Mouse (Mus musculus): ENCODE data around the gene Pck1.
"Not testable (repeated sequence)": the region's sequence is repeated elsewhere in the genome, so short reads cannot be mapped to it uniquely, and the experiment has no call there.

The Pck1 gene

DNA sequence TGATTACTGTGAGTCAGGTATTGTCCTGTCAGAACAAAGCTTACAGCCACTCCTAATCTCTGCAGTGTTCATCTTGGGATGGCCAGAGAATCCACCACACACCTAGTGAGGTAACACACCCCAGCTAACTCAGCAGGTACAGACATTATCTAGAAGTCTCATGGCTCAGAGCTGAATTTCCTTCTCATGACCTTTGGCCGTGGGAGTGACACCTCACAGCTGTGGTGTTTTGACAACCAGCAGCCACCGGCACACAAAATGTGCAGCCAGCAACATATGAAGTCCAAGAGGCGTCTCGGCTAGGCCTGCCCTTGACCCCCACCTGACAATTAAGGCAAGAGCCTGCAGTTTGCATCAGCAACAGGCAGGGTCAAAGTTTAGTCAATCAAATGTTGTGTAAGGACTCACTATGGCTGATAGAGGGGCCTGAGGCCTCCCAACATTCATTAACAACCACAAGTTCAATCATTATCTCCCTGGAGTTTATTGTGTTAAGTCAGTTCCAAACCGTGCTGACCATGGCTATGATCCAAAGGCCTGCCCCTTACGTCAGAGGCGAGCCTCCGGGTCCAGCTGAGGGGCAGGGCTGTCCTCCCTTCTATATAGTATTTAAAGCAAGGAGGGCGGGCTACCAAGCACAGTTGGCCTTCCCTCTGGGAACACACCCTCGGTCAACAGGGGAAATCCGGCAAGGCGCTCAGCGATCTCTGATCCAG is at the start of gene Pck1:
TSS of gene Pck1 (plus strand) at position 613 of the 716 bp plus-strand sequence.
- no peak for DNase-seq (ENCODE audit: low read depth, low spot score)

DNA sequence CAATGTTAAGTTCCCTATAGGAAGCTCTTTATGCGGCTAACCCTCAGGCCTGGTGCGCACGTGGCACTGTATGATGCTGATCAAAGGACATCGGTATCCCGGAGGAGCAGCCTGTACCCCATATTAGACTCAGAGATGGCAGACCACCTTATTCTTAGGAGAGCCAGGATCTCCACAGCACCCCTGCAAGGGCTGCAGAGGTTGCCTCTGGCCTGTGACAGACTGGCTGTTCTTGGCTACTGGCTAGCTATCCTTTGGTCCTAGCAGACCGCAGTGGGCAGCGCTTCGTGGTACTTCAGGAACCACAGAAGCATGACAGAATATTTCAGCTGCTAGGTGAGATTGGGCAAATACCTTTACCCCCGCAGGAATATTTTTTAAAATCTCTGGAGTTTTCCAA is 46.4 kb upstream of the Pck1 start:
- DNase-seq (ENCODE audit: low read depth, low spot score): no peak

DNA sequence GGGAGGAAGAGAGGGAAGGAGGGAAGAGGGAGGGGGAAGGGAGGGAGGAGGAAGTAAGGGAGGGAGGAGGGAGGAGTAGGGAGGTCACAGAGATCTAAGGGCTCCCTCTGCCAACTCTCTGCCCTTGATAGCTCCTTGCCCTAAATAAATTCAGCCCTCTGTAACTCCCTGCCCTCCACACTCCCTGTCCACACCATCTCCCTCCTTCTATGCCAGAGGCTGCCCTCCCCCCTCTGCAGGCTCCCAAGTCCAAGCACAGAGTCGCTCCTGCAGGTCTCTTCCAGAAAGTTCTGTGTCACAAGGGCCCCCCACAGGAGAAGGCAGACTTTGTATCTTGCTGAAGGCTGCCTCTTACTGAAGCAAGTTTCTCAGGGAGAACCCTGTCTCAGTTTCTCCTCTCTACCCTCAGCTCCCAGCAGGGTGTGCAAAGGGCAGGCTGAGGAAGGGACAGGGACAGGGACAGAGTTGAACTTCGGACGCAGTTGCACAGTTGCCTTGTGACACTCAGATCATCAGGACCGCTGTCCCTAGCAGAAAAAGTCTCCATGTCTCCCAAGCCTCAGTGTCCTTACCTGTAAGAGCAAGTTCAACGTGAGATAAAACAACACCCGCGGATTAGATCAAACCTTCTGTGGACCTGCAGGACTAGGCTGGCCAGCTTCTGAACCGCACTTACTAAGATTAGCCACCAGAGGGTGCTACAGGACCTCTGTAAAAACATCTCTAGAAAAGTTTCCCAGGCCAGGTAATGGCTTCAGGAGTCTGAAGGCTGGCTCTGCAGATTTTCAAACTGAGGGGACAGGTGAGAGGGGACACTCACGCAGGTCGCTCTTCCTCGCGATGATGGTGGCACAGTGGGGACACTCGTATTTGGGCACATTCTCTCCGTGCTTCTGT is 45.7 kb upstream of the Pck1 start:
- DNase-seq (ENCODE audit: low read depth, low spot score): peak; percentile 83

DNA sequence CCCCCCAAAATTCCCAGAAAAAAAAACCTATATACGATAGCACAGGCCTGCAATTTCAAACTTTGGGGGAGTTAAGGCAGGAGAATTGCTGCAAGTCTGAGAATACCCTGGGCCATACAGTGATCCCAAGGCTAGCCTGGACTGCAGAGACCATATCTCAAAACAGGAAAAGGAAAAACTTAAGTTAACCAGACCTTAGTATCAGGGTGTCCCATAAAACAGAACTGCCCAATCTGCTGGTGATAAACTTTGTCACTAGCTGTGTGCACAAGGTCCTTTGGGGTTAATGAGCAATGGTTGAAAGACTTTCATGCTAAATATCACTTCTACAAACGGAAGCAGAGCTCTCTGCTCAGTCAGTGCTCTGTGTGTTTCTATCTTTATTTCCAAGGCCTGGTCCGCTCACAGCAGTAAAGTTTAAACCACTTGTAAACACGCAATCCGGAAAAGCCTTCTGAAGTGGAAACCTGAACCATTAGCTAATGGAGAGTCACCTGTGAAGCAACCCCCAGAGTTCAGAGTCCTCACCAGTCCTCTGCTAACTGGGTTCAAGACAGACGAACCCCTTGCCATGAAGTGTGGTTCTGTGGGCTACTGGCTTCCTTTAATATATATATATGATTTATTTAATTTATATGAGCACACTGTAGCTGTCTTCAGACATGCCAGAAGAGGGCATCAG is 44.2 kb upstream of the Pck1 start:
- DNase-seq (ENCODE audit: low read depth, low spot score): no peak

DNA sequence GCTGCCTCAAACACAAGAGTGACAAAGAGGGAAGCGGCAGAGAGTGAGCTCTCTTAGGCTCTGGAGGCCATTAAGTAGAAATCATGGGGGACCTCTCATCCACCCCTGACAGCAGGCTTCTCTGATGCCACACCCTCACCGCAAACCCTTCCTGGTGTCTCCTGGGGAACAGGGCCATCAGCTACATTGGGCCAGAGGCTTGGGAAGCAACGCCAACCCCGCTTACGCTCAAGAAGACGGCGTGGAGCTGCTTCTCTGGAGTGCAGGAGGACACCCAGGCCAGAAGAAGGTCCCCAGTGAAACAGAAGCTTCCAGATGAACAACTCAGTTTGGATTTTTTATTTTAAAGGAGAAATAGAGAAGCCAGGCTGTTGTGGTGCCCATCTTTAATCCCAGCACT is 43.3 kb upstream of the Pck1 start:
- DNase-seq (ENCODE audit: low read depth, low spot score): no peak

DNA sequence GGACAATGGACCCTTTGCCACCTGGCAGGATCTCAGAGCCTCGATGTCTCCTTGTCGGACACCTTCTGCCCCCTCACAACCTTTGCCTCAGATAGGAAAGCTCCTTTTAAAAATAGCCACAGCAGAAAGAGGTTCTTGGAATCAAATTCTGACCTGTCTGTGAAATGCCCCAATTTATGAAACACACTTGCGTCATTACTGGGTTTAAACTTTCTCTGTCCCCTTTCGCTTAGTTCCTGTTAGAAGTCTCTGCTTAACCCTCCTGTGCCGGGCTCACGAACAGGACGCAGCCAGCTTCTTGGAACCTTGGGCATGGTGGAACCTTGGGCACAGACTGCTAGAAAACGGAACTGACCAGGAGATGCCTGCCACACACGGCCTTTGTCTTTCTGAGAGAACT is 42.3 kb upstream of the Pck1 start:
- DNase-seq (ENCODE audit: low read depth, low spot score): no peak

DNA sequence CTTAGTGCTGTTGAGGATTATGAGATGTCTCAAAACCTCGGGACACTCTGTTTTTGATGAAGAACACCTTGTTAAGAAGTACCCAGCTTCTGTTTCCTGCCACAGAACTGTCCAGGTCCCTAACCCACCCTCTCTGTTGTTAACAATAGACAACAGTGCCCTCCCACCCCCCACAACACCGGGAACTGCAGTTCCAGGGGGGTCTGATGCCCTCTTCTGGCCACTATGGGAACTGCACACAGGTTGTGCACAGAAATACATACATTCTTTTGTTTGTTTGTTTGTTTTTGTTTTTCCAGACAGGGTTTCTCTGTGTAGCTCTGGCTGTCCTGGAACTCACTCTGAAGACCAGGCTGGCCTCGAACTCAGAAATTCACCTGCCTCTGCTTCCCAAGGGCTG is 39.1 kb upstream of the Pck1 start:
- not testable (repeated sequence) for DNase-seq (ENCODE audit: low read depth, low spot score)

DNA sequence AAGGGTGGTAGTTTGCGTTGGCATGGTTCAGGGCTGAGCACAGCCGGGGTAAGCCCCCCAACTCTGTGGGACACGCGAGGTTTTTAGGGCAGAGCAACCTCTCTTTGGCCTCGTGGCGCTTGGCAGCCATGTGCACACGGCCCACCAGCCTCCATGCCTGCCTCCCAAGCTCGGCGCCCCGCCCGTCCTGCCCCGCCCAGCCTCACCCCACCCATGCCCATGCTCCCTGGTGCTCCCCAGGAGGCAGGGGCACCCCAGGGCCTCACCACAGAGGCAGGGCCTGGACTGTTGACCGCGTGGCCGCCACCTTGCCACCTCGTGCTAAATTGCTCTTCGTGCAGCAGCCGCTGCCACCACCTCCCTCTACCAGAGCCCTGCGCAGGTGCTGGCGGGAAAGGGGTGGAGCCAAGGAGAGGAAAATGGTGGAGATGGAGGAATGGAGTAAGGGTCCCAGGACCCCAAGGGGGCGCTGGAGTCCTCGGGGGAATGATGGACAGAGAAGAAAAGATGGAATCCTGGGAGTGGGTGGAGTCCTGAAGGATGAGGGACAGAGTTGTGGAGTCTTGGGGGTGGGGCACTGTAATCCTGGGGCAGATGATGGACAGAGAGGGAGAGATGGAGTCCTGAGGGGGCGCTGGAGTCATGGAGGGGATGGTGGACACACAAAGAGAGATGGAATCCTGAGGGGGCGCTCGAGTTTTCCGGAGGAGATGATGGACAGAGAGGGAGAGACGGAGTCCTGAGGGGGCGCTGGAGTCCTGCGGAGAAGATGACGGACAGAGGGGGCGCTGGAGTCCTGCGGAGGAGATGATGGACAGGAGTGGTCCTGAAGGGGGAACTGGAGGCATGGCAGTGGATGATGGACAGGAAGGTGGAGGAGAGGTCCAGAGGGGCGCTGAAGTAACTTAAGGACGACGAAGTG is 33.6 kb upstream of the Pck1 start, which contains the start of gene Ctcfl:
TSS of gene Ctcfl (minus strand) at position 503 of the 922 bp plus-strand sequence.
- no peak for DNase-seq (ENCODE audit: low read depth, low spot score)

DNA sequence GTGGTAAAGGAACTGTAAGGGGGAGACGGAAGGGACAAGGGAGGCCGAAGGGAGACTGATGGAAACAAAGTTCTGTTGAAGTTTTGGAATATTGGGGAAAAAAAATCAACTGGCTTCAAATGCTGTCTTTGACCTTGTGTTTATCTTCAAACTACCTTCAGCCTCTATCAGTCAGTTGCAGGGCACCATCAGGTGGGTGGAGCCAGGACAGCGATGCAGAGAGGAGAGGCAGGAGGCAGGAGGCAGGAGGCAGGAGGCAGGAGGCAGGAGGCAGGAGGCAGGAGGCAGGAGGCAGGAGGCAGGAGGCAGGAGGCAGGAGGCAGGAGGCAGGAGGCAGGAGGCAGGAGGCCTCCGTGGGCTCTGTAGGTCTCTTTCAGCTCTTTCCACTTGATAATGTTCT is 32.7 kb upstream of the Pck1 start:
- DNase-seq (ENCODE audit: low read depth, low spot score): not testable (repeated sequence)

DNA sequence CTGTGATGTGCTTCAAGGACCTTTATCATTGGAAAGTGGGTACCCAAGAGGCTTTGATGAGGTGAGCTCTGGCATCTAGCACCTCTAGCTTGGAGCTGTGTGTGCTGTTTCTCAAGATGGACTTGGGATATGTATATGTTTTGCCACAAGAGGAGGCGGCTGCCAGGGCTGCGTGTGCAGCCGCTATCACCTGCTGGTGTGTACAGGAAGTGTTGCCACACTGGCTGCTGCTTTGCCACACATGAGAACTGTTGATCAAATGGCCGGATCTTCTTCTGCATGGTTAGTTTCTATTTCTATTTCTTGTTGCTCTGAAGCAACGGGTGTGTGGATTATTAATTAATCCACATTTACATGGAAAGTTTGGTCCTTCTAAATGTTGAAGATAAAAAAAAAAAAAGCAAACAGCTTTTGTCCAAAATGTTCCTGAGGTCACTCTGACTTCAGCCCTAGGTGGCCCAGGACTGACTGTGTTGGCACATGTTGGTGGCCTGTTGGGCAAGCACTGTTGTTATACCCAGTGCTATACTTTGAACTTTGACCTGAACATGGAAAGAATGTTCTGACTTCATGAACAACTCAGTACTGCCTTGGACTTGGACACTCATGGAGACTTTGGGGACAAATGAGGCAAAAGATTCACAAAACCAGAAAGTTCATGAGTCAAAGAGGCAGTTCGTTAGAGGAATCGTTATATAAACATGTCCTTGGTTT is 28.7 kb upstream of the Pck1 start:
- no peak for DNase-seq (ENCODE audit: low read depth, low spot score)

DNA sequence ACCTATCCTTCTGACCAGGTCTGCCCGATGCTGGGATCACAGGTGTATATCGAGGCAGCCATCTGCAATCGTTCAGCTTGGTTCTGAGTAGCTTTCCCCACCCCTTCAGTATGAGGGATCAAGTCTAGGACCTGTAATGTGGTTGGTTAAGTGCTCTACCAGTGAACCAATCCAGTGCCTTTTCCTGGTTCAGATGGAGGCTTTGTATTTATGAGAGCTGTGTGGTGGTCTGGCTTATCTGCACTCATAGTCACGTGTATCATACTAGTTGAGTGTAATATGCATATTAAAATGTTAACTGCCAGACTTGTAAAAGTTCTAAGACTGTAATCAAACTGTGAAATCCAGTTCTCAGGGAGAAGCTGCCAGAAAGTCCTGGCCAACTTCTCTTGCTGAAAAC is 26.5 kb upstream of the Pck1 start:
- DNase-seq (ENCODE audit: low read depth, low spot score): no peak

DNA sequence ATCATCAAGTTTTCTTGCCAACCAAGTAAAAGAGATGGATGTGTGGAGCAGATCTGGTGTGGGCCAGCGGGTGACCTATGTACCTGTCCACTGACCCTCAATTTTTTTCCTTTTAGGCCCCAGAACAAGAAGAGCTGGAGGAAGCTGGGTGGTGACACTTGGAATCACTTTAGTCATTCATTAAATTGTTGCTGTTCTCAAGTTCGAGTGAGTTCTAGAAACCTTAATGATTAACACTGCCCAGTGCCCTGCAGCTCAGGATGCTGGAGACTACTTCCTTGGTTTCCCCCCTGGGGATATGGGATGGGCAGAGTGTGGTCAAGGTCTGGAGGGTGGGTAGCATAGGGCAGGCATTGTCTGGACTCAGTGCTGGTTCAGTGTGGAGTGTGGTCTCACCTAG is 23.7 kb upstream of the Pck1 start:
- no peak for DNase-seq (ENCODE audit: low read depth, low spot score)

DNA sequence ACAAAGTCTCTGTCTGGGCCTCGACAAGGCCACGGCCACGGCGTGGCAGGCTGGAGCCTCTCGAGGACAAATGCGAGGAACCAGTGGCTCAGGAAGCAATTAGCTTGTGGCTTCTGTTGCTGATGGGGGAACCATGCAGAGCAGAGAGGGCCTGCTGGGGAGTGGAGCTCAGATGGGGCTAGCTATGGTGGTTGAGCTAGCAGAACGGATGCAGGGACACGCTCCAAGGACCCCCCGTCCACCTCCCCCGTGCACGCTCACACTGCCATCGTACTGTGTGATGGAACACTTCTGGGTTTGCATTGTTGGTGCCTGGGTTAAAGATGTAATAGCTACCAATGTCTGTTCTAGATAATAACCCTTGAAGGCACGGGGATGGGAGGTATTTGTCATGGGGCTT is 20.6 kb upstream of the Pck1 start:
- no peak for DNase-seq (ENCODE audit: low read depth, low spot score)

DNA sequence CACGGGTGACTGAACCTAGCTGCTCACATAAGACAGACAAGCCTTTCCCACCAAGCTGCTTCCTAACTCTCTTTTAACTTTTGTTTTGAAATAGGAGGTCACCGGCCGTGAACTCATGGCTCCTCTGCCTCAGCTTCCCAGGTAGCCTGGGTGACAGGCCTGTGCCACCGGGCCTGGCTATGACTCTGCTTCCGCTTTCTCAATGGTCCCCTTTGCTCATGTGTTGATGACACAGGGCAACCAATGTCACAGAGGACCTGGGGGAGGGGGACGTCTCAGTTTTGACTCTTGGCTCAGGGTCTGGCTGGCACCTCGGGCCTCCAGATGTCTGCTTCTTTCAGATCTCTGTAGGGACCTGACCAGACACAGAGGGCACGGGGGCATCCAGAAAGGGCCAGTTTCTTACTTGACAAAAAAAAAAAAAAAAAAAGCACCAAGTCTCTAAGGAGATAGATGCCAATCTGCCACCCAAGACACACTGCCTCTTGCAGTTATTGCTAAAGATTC is 20.0 kb upstream of the Pck1 start:
- no peak for DNase-seq (ENCODE audit: low read depth, low spot score)

DNA sequence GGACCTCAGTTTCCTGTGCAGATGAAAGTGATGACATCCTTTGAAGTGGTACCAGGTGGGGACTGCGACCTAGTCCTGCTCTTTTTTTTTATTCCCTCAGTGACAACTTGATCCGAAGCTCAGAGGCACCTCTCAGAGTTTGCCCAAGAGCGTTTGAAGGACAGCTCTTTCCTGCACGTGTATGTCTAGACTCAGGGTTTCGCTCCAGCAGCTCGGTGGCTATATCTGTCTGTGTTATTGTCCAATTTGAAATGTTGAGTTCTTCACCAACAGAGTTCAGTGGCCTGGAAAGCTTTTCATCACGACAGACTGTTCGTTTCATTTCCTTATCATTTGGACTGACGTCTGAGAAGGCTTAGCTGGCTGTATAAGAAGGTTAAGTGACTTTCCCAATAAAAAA is 18.2 kb upstream of the Pck1 start:
- no peak for DNase-seq (ENCODE audit: low read depth, low spot score)

DNA sequence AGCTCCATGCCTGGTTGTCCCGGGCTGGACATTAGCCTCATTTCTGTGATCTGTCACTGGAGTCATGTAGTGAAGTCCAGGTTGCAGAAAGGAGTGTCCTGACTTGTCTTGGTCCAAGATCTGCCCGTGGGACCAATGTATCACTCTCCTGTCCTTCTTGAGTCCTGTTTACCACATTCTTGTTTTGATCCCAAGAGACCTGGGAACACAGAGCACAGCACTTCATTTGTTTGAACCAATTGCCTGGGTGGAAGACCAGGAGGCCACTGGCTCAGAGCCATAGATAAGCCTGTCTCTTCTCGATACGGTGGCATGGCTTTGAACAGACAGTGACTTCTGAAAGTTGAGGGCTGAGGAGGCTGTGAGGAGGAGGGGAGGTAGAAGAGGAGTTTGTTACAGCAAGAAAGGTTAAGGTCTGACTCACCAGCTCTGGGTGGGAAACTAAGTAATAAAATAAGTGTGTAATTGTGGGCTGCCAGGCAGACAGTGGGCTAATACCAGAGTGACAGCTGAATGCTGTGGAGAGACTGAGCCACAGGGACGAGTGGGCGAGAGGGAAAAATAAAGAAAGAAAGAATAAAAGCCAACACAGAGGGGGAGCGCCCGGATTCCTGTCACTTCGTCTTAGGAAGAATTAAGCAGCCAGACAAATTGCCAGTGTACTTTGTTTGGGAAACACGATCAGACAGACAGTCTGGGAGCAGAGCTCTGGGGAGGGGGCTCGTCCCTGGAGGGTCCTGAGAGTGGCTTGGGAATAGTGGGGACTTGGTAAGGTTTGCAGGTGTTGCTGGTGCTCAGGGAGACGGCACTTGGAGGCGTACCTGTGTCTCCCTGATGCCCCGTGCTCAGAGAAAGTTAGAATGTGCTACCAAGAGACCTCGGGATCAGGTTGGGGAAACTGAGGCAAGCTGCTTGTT is 14.3 kb upstream of the Pck1 start:
- no peak for DNase-seq (ENCODE audit: low read depth, low spot score)

DNA sequence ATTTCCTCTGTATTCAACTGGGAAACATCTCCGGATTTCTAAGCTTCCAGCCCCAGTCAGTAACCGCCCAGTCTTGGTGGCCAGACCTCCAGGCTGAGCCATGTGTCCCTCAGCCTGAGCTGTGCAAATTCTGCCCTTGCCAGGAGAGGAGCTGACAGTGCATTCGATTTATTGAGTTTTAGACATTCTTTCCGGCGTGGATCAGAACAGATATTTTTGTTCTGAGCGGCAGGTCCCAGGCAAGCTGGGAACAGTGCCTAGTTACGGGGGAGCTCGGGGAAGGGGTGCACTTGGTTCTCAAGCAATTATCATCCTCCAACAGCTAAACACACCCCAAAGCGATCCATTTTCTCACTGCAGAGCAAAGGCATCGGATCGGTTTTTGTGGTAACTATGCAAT is 9.2 kb upstream of the Pck1 start:
- DNase-seq (ENCODE audit: low read depth, low spot score): no peak

DNA sequence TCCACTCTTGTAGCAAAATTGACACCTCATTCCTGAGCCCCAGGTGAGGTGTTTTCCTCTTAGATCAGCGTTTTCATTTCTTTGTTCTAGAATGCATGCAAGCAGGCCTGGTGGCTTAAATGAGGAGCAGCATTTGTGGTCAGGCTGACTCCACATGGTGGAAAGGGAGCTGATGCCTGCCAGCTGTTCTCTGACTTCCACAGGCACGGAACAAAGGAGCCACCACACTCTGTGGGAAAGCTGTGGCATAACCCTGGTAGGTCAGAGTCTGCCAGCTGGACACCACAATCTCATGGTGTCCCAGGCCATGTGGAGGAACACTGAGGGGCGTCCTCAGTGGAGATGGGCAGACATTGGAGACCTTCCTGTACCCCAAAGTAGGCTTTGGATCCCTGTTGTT is 7.0 kb upstream of the Pck1 start:
- DNase-seq (ENCODE audit: low read depth, low spot score): no peak

DNA sequence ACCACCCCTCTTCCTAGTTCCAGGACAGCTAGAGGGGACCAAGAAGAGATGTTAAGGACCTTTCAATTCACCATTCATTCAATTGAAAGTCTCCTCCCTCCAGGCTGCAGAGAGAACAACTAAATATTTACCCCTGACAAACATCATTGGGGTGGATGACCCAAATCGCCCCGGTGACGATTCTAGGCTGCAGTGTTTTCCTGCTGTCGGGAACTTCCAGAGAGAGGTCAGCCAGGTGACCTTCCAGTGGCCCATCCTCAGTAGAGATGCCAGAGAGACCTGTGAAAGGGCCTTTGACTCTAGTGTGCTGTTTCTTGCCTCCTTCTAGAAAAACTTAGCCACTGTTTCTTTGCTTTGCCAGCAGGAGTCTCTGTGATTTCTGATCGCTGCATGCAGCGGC is 6.1 kb upstream of the Pck1 start:
- no peak for DNase-seq (ENCODE audit: low read depth, low spot score)
